Mouse (Mus musculus) myocyte (in vitro differentiated cells): Measurements from ENCODE around the gene Gata2.

ENCODE experiments used
- E2F4 ChIP-seq: IDR thresholded peaks from one replicate; pipeline ENCODE4 v1.6.1; 2011; ENCODE audit warnings: mild to moderate bottlenecking, control low read depth, moderate library complexity; ENCODE audit not compliant: insufficient read depth
- POLR2A ChIP-seq: IDR thresholded peaks from one replicate; pipeline ENCODE4 v1.6.1; 2011; ENCODE audit warnings: low read depth, mild to moderate bottlenecking, control low read depth, moderate library complexity; ENCODE audit not compliant: insufficient read length
- TCF12 ChIP-seq: IDR thresholded peaks from one replicate; pipeline ENCODE4 v1.6.1; 2011; ENCODE audit warnings: mild to moderate bottlenecking, control low read depth; ENCODE audit not compliant: poor library complexity, insufficient read depth, severe bottlenecking

DNA sequence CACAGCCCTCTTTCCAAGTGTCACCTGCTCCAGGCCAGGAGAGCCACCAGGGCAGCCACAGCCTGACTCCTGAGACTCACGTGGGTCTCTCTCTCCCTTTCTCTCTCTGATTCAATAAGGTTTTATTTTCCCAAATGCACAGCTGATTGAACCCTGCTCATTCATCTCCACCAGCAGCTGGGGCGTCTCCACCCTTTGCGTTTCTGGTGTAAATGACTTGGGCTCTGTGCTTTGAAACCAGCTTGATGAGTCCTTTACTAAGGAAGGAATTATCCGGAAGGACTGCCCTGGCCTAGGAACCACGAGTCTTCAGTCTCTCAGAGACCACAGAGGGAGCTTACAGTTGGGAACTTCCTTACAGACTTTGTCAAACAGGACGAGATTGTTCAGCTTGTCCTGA lies 38.5 kb downstream of the Gata2 start:
- TF ChIP-seq E2F4 (no peak), POLR2A (no peak), TCF12 (no peak)
